Mouse (Mus musculus) hindbrain, embryonic 16.5 days (tissue): ENCODE data around the gene Adgb. TPM values are rescaled to one million over a fixed set of nuclear protein-coding genes. Genes with fewer than 3 reads are reported as not detected.

Experiments
- ATAC-seq: fragments of 200-750 bp; cut with Nextera tagmentation; 2 replicates; pipeline ENCODE4 v1.8.0; 2017; ENCODE audit warnings: moderate TSS enrichment, moderate library complexity
- H3K27ac ChIP-seq: fragments of 300-500 bp; sonication (generic); 2 replicates; pipeline ENCODE4 v1.5.1; 2014; ENCODE audit warnings: low read depth, mild to moderate bottlenecking, control low read depth, low read length, moderate library complexity
- H3K27me3 ChIP-seq: fragments of 300-500 bp; sonication (generic); replicated peaks from 2 replicates; pipeline ENCODE4 v1.6.1; 2014; ENCODE audit warnings: low read length; ENCODE audit not compliant: control insufficient read depth, insufficient read depth
- H3K36me3 ChIP-seq: fragments of 300-500 bp; sonication (generic); 2 replicates; pipeline ENCODE4 v1.6.1; 2014; ENCODE audit warnings: mild to moderate bottlenecking, low read length, moderate library complexity, mixed read lengths; ENCODE audit not compliant: control insufficient read depth, insufficient read depth
- H3K4me1 ChIP-seq: fragments of 300-500 bp; sonication (generic); 2 replicates; pipeline ENCODE4 v1.6.1; 2014; ENCODE audit warnings: low read depth, low read length; ENCODE audit not compliant: control insufficient read depth, insufficient read depth
- H3K4me2 ChIP-seq: fragments of 300-500 bp; sonication (generic); 2 replicates; pipeline ENCODE4 v1.6.1; 2014; ENCODE audit warnings: mild to moderate bottlenecking, low read length, control low read depth, moderate library complexity
- H3K4me3 ChIP-seq: fragments of 300-500 bp; sonication (generic); 2 replicates; pipeline ENCODE4 v1.5.1; 2014; ENCODE audit warnings: mild to moderate bottlenecking, low read length, control low read depth, moderate library complexity
- H3K9ac ChIP-seq: fragments of 300-500 bp; sonication (generic); 2 replicates; pipeline ENCODE4 v1.6.1; 2014; ENCODE audit warnings: low read depth, mild to moderate bottlenecking, control low read depth, low read length, moderate library complexity
- H3K9me3 ChIP-seq: fragments of 300-500 bp; sonication (generic); 2 replicates; pipeline ENCODE4 v1.6.1; 2014; ENCODE audit warnings: mild to moderate bottlenecking, low read length, moderate library complexity; ENCODE audit not compliant: control insufficient read depth
- WGBS: fragments of 180-500 bp; shearing (Covaris S2); extraction: QIAGEN DNeasy Blood & Tissue Kit; methylation state at CpG from one replicate; pipeline ENCODE4 v1.1.7; 2014; 5-methylcytosine and 5-hydroxymethylcytosine counted together
- polyA plus RNA-seq: library from polyadenylated mRNA; unstranded; fragments of >200 nt; fragmentation: Nextera tagmentation; extraction: Ambion mirVana; gene quantifications from 2 replicates; pipeline ENCODE4 v1.2.1, GENCODE M21; 2015

Gene Adgb
- polyA plus RNA-seq, 1 experiment from 2014 or later = 0.31 TPM

DNA sequence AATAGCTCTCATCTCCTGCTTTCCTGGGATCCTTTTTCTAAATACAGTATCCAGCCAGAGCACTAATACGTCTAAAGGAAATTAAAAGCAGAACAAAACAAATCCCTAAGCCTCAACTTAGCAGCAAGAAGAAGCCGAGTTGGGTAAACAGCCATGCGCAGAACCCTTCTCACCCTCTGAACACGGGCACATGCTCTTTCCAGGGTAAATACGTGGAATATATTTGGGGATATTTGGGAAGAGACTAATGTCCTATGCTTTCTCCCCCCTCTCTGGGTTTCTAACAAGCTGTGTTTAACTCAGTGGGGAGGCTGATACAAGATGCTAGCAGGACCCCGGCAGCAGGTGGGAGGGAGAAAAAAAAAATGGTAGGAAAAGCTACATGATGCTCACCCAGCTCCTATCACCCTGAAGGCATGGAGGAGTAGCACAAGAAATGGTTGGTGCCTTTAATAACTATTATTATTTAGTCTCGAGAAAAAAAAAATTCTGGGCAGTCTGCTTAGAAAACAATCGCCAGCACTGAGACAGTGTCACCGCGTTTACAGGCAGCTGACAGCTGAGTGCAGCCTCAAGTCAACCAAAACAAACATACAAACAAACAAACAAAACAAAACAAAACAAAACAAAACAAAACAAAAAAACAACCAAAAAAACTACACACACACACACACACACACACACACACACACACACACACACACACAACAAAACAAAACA, 151.6 kb downstream of the Adgb start:
- peak; percentile 43 for ATAC-seq
- Histone ChIP-seq H3K27me3 (no peaks in the 10 kb centered on the region), H3K27ac (no peak overlapping the region), H3K4me3 (peak overlapping the region; percentile 38), H3K36me3 (no peaks in the 10 kb centered on the region), H3K4me2 (peak overlapping the region; percentile 70), H3K9me3 (no peaks in the 10 kb centered on the region), H3K9ac (peak overlapping the region; percentile 53; the same call in 1 of the 2 replicates), H3K4me1 (peaks cover 5% of the 10 kb centered on the region)
- WGBS = 33% methylated on average over 10 of the region's 10 CpGs

DNA sequence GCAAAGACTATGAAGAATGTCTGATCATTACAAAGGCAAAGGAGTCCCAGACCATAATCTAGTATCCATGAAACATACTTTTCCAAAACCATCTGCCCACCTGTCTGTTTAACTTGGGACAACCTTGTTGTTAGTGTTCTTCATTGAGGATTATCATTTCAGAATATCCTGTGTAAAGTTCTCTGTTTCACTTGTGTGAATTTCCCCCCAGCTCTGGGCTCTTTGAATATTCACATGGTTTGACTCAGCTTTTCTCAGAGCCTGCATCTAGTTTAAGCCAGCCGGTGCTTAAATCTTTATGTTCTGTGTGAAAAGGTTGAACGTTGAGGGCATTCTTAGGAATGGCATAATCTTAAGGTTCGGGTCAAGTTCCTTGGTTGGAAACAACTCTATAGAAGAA, 154.0 kb downstream of the Adgb start:
- no peak overlapping the region for H3K4me3 ChIP-seq
- no peaks in the 10 kb centered on the region for H3K9me3 ChIP-seq
- no peak overlapping the region for H3K27ac ChIP-seq
- no peaks in the 10 kb centered on the region for H3K27me3 ChIP-seq
- peaks cover 5% of the 10 kb centered on the region for H3K4me1 ChIP-seq
- H3K4me2 ChIP-seq = no peak overlapping the region
- ATAC-seq = no peak
- H3K9ac ChIP-seq = no peak overlapping the region
- H3K36me3 ChIP-seq = no peaks in the 10 kb centered on the region
- WGBS = 81% methylated on average over 3 of the region's 3 CpGs

DNA sequence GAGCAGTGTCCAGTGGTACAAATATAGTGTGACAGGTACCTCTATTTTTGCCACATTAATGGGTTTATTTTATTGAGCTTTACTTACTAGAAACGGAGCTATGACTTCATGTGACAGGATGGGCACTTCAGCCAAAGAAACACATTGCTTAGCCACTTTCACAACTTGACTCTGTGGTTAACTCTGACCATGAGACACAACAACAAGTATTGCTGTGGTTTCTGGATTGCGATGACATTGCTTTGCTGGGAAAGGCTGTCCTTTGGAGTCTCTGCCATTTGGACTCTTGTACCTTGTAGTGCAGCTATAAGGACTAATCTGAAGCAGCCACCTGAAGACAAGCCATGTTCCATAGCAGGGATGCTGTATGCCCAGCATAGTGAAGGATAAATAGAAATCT, 156.5 kb downstream of the Adgb start:
- Histone ChIP-seq H3K27me3 (no peaks in the 10 kb centered on the region), H3K4me2 (no peak overlapping the region)
- 92% methylated on average over 2 of the region's 2 CpGs for WGBS

DNA sequence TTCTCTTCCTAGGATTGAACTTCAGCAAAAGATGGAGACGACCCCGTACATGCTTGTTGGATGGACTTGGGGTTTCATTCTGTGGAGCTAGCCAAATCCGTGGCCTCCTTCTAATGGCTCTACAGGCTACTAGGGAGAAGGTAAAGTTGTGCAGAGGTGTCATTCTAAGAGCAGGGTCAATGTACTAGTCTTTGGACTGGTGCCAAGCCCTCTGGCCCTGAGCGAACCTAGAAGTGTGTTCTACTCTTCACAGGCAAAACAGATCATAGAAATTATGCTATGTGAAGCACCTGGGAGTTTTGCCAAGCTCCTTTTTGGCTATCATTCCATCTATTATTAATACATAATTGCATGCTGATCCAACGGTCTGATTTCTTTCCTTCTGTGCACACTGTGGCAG, 157.6 kb downstream of the Adgb start:
- WGBS = 78% methylated on average over 5 of the region's 5 CpGs
- no peaks in the 10 kb centered on the region for H3K27me3 ChIP-seq
- no peaks in the 10 kb centered on the region for H3K9me3 ChIP-seq
- no peak overlapping the region for H3K4me2 ChIP-seq
- no peak overlapping the region for H3K27ac ChIP-seq
- H3K4me1 ChIP-seq = no peaks in the 10 kb centered on the region
- H3K36me3 ChIP-seq = no peaks in the 10 kb centered on the region
- no peak overlapping the region for H3K9ac ChIP-seq
- ATAC-seq = no peak
- no peak overlapping the region for H3K4me3 ChIP-seq

More for the DNA sequence above, 156.5 kb downstream of the Adgb start:
- H3K36me3 ChIP-seq = no peaks in the 10 kb centered on the region
- no peak overlapping the region for H3K9ac ChIP-seq
- no peaks in the 10 kb centered on the region for H3K9me3 ChIP-seq
- no peak overlapping the region for H3K27ac ChIP-seq
- no peak overlapping the region for H3K4me3 ChIP-seq
- peaks cover 3% of the 10 kb centered on the region for H3K4me1 ChIP-seq
- ATAC-seq = no peak

DNA sequence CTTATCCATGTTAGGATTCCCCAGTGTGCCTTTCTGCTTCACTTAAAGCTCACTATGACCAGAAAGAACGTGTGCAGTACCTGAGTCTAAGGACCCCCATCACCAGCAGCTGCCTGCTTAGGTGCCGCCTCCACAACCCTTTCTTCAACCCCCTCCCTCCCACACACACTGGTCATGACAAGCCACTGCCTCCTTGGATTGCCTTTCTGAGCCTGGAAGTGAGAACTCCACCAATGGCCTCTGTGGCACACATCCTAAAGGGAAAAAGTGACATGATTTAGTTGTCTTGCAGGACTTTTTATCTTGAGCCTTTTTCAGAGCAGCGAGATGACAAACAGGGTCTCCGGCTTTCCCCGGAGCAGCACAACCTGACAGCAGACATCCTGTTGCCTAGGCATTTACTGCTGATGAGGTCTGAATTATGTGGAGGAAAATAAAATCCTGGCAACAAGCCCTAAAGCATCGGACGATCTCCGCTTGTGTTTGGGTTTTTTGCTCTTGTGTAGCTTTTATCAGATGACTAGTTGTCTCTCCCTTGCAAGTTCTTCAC, 162.2 kb downstream of the Adgb start:
- WGBS = 66% methylated on average over 8 of the region's 8 CpGs
- no peaks in the 10 kb centered on the region for H3K27me3 ChIP-seq
- no peaks in the 10 kb centered on the region for H3K4me1 ChIP-seq
- ATAC-seq = no peak
- H3K36me3 ChIP-seq = no peaks in the 10 kb centered on the region
- H3K9ac ChIP-seq = no peak overlapping the region
- H3K9me3 ChIP-seq = no peaks in the 10 kb centered on the region
- no peak overlapping the region for H3K4me3 ChIP-seq
- no peak overlapping the region for H3K27ac ChIP-seq
- no peak overlapping the region for H3K4me2 ChIP-seq

DNA sequence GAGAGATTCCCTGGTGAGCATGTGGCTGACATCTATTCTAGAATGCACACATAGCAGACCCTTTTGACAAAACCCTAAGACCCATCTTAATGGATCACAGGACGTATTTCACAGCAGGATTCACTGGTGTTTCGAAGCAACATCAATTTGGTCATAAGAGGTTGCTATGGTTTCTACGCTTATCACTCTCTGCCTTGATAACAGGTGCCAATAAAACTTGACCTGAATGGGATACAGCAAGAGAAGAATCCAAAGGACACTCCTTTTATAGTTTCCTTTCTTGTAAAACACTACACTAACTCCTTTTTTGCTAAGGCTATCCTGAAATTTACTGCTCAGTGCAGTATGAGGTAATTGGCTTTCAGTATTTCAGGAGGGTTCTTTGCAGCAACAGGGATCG, 163.1 kb downstream of the Adgb start:
- Histone ChIP-seq H3K27me3 (no peaks in the 10 kb centered on the region), H3K27ac (no peak overlapping the region), H3K4me2 (no peak overlapping the region), H3K4me1 (no peaks in the 10 kb centered on the region), H3K36me3 (no peaks in the 10 kb centered on the region), H3K9me3 (no peaks in the 10 kb centered on the region), H3K9ac (no peak overlapping the region), H3K4me3 (no peak overlapping the region)
- no peak for ATAC-seq
- 72% methylated on average over 4 of the region's 4 CpGs for WGBS

DNA sequence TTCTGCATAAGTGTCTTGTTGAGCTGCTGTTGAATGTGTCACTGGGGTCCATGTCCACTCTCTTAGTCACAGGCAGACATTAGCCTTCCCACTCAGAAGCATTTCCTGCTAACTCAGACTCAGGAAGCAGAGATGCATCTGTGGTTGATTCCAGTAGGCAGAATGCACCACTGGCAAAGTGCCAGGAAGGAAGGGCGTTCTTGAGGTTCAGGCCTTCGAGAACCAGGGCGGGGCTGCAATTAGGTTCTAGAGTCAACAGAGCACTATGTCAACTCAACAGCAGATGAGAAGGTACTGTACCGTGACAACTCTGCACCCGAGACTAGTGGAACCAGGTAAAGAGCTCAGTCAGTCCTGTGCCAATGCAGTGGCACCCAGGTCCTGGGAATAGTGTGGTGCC, 164.7 kb downstream of the Adgb start:
- Histone ChIP-seq H3K9me3 (no peaks in the 10 kb centered on the region), H3K27me3 (no peaks in the 10 kb centered on the region), H3K4me2 (no peak overlapping the region), H3K4me3 (no peak overlapping the region), H3K9ac (no peak overlapping the region), H3K27ac (no peak overlapping the region), H3K36me3 (no peaks in the 10 kb centered on the region), H3K4me1 (no peaks in the 10 kb centered on the region)
- ATAC-seq = no peak
- 71% methylated on average over 5 of the region's 5 CpGs for WGBS

DNA sequence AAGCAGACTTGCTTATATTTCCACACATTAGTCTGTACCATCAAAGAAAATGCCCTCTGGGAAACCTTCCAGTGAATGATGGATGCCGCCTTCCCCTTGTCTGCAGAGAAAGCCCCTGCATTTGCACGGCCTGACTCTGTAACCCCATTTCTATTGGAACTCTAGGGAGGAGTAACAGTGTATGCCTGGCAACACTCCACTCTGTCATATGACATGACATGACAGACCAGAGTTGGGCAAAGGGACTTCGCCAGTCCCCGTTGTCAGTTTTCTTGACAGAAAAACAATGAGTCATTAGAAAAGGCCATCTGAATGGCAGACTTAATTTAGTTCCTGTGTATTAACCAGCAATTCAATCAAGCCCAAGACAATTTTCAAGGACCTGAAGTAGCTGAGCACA, 167.8 kb downstream of the Adgb start:
- no peaks in the 10 kb centered on the region for H3K36me3 ChIP-seq
- H3K4me1 ChIP-seq = peaks cover 2% of the 10 kb centered on the region; the same call in 1 of the 2 replicates
- H3K4me3 ChIP-seq = no peak overlapping the region
- WGBS = 37% methylated on average over 4 of the region's 4 CpGs
- H3K9me3 ChIP-seq = no peaks in the 10 kb centered on the region
- H3K27ac ChIP-seq = no peak overlapping the region
- ATAC-seq = peak; percentile 69
- H3K27me3 ChIP-seq = no peaks in the 10 kb centered on the region
- no peak overlapping the region for H3K4me2 ChIP-seq
- no peak overlapping the region for H3K9ac ChIP-seq

DNA sequence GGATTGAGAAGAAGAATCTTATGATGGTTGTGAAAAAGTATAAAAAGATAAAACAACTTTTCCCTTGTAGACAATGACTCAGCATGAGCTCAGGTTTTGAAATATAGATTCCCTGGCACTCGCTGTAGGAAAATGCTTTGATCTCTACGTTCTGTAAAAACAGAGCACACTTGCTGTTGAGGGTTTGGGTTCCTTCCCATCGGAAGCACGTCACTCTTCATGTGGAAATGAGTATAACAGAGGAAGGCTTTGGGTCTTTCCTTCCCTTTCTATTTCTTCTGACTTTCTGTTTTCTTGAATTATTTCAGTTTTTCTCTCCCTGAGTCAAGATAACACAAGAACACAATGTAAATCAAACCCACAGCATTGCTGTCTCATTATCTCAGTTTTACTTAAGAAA, 170.4 kb downstream of the Adgb start:
- Histone ChIP-seq H3K36me3 (no peaks in the 10 kb centered on the region), H3K4me1 (peaks cover 2% of the 10 kb centered on the region; the same call in 1 of the 2 replicates), H3K27ac (no peak overlapping the region), H3K9ac (no peak overlapping the region), H3K9me3 (no peaks in the 10 kb centered on the region), H3K4me2 (no peak overlapping the region), H3K4me3 (no peak overlapping the region), H3K27me3 (no peaks in the 10 kb centered on the region)
- WGBS = 10% methylated on average over 4 of the region's 4 CpGs
- no peak for ATAC-seq
